Mouse (Mus musculus) spleen, postnatal 36 days (tissue): Measurements from ENCODE around the gene 4930402F06Rik.

ENCODE experiments used
- DNase-seq, 2 experiments: peaks; one replicate each; pipeline ENCODE4 v3.0.0; 2022; ENCODE audit warnings: low spot score in 2 of 2, mixed read lengths in 1 of 2

4930402F06Rik gene

GRCm38 (mm10) chr2:35397096-35397495 is at the start of gene 4930402F06Rik:
TSS of gene 4930402F06Rik (minus strand) at chr2:35397175.
- DNase-seq: no peak

- no peak for DNase-seq
Measured at GRCm38 (mm10) chr2:35446300-35446699, 49.3 kb upstream of the 4930402F06Rik start.

GRCm38 (mm10) chr2:35445610-35446009 is 48.6 kb upstream of the 4930402F06Rik start:
- DNase-seq: no peak

GRCm38 (mm10) chr2:35444764-35445262 is 47.8 kb upstream of the 4930402F06Rik start:
- DNase-seq: no peak

- no peak for DNase-seq
Measured at GRCm38 (mm10) chr2:35443981-35444763, 47.2 kb upstream of the 4930402F06Rik start.

GRCm38 (mm10) chr2:35443325-35443724 is 46.4 kb upstream of the 4930402F06Rik start:
- no peak for DNase-seq

- DNase-seq: no peak
Measured at GRCm38 (mm10) chr2:35442079-35442478, 45.1 kb upstream of the 4930402F06Rik start.

GRCm38 (mm10) chr2:35441419-35441818 is 44.4 kb upstream of the 4930402F06Rik start:
- DNase-seq: no peak

GRCm38 (mm10) chr2:35440480-35440879 is 43.5 kb upstream of the 4930402F06Rik start:
- DNase-seq: no peak

- no peak for DNase-seq
Measured at GRCm38 (mm10) chr2:35437796-35438195, 40.8 kb upstream of the 4930402F06Rik start.

GRCm38 (mm10) chr2:35434576-35435123 is 37.7 kb upstream of the 4930402F06Rik start:
- DNase-seq: no peak

- no peak for DNase-seq
Measured at GRCm38 (mm10) chr2:35433428-35433827, 36.5 kb upstream of the 4930402F06Rik start.

- DNase-seq: no peak
Measured at GRCm38 (mm10) chr2:35432472-35432871, 35.5 kb upstream of the 4930402F06Rik start.

GRCm38 (mm10) chr2:35432011-35432410 is 35.0 kb upstream of the 4930402F06Rik start:
- no peak for DNase-seq

GRCm38 (mm10) chr2:35430806-35431205 is 33.8 kb upstream of the 4930402F06Rik start:
- no peak for DNase-seq

- DNase-seq: no peak
Measured at GRCm38 (mm10) chr2:35428615-35429300, 31.8 kb upstream of the 4930402F06Rik start.

GRCm38 (mm10) chr2:35427559-35427958 is 30.6 kb upstream of the 4930402F06Rik start:
- DNase-seq: no peak

GRCm38 (mm10) chr2:35423711-35424339 is 26.9 kb upstream of the 4930402F06Rik start:
- DNase-seq: no peak

GRCm38 (mm10) chr2:35422384-35422783 is 25.4 kb upstream of the 4930402F06Rik start:
- DNase-seq: no peak

- DNase-seq: no peak
Measured at GRCm38 (mm10) chr2:35420681-35421080, 23.7 kb upstream of the 4930402F06Rik start.

- DNase-seq: no peak
Measured at GRCm38 (mm10) chr2:35419671-35420070, 22.7 kb upstream of the 4930402F06Rik start.

- no peak for DNase-seq
Measured at GRCm38 (mm10) chr2:35419243-35419642, 22.3 kb upstream of the 4930402F06Rik start.
